Mouse (Mus musculus): ENCODE data around the gene Grhl1.
"Not testable (repeated sequence)": the region's sequence is repeated elsewhere in the genome, so short reads cannot be mapped to it uniquely, and the experiment has no call there.

Gene Grhl1

DNA sequence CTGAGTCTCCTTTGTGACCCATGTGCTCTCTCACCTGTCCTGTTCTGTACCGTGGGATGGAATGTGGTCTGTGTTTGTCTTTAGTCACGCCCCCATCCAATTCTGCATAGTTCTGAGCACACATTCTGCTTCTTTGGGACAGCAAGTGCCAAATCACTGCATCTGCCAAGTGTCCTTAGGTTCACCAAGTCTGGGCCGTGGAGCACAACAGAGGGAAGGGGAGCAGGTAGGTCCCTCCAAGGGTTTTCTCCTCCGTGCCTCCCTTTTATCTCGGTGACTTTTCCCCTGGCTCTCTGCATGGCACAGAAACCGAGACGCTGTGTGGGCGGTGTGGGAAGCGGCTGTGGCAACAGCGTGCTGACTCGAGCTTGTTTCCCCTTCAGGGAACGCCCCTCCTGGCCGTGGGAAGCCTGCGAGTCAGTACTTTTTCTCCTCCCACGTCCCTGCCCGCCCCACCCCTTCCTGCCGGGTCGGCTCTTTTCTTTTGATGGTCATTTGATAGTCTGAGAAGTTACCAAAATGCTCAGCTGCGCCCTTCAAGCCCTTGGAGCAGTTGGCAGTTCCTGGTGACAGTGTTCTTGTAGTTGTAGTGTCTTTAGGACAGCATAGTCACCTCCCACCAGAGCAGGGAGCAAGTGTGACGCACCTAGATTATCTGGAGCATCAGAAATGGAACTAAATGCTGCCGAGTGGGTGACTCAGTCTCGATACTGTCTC is 21.0 kb downstream of the Grhl1 start:
- no peak for DNase-seq

- no peak for DNase-seq
Observed at GRCm38 (mm10) chr12:24597376-24597775, 25.3 kb downstream of the Grhl1 start.

- no peak for DNase-seq
Observed at GRCm38 (mm10) chr12:24599366-24599895, 27.3 kb downstream of the Grhl1 start.

DNA sequence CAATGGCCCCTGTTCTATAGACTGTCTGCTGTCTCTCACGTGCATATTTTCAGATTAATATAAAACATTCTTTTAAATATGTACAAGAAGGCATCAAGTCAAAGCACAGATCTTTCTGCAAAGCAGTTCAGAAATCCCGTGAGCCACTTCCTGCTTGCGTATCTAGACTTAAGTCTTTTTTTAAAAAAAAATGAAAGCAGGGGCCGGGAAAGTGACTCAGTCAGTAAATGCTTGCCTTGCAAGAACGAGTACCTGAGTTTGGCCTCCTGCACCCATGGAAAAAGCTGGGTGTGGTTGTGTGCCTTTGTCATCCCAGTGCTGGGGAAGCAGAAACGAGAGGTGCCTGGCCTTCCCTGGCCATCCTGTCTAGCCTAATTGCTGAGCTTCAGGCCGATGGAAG is 28.0 kb downstream of the Grhl1 start:
- DNase-seq: no peak

DNA sequence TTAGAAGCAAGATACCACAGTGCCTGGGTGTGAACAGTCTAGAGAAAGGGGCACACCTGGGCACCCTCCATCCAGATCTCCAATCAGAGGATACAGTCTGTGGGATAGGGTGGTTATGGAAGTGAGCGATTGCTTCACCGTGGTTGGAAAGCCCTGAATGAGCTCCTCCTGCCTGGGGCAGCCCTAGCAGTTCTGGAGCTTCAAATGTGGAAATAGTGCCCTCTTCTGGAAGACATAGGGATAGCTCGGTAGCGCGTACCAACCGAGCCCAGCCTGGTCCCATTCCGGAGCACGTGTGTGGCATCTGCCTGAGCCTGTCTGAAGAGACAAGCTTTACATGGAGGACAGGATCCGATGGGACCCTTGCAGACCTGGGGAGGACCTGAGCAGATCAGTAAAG is 28.7 kb downstream of the Grhl1 start:
- DNase-seq: peak; percentile 59 to 73

DNA sequence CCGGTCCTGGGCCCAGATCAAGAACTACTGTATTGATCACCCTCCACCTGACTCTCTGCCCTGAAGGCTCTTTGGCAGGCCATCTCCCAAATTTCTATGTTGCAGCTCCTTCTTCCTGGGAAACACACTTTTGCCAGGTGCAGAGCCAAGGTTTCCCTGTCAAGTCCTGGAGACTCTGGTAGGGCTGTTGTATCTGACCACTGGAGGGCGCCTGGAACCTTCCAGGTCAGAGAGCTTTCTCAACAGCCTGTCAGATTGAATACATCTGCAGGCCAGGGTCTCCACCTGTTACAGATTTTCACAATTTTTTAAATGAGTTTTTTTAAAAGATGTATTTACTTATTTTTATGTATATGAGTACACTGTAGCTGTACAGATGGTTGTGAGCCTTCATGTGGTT is 31.2 kb downstream of the Grhl1 start:
- peak; percentile 52 to 58 for DNase-seq

DNA sequence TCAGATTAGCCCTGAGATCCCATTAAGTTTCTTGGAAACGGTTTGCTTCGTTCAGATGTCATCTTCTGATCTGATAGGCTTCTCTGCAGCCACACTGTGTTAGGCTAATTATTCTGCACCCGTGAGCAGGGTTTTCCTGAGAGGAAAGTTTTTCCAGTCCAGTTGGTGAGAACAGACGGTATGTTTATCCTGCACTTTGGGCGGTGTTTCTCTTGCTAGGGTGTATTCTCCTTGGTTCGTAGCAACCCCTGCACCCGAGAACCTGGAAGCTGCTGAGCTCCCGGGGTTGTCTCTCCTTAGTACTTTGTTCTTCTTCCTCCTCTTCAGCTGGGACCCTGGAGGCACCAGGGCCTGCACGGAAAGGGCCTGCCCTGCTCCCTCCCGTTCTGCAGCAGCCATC is 34.1 kb downstream of the Grhl1 start:
- no peak for DNase-seq

DNA sequence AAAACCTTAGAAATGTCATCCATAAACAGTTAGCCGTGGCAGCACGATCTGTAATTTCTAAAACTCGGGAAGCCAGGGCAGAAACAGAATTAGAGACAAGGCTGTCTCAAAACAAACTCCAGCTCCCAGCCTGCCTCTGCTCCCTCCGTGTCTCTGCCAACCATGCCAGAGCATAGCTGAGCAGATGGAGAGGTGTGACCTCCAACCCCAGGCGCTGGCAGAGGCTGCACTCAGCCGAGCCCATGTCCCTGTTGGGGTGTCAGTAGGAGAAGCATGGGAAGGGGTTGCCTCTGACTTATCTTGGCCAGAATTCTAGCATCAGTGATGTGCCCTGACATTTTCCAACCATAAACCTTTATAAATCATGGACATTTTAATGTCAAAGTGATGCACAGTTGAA is 40.5 kb downstream of the Grhl1 start:
- no peak for DNase-seq

DNA sequence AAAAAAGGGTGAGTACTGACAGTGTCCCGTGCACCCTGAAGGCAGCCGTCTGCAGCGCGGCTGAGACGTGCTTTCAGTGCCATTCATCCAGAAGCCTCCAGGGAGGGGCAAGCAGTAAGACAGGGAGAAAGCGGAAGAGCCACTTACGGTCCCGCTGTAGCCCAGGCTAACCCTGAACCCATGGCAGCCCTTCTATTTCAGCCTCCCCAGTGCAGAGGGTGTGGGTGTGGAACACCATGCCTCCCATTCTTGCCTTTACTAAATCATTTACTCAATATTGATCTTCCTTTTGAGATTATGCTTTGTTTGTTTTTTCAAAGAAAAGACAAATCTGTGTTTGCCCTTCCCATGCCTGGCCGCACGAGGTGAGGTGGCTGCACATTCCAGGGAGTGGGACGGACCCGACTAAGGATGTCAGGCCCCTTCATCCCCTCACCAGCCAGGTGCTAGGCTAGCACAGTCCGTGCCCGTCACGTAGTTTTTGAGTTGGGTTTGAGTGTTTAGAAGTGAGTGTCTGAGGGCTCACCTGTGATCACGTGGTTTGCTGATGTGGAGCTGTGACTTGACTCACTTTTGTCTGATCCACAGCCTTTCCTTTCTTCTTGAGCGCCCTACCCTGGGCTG is 42.5 kb downstream of the Grhl1 start:
- no peak for DNase-seq

- DNase-seq: no peak
Observed at GRCm38 (mm10) chr12:24615140-24615539, 43.1 kb downstream of the Grhl1 start.

GRCm38 (mm10) chr12:24619436-24619835 is 47.4 kb downstream of the Grhl1 start:
- DNase-seq: no peak

DNA sequence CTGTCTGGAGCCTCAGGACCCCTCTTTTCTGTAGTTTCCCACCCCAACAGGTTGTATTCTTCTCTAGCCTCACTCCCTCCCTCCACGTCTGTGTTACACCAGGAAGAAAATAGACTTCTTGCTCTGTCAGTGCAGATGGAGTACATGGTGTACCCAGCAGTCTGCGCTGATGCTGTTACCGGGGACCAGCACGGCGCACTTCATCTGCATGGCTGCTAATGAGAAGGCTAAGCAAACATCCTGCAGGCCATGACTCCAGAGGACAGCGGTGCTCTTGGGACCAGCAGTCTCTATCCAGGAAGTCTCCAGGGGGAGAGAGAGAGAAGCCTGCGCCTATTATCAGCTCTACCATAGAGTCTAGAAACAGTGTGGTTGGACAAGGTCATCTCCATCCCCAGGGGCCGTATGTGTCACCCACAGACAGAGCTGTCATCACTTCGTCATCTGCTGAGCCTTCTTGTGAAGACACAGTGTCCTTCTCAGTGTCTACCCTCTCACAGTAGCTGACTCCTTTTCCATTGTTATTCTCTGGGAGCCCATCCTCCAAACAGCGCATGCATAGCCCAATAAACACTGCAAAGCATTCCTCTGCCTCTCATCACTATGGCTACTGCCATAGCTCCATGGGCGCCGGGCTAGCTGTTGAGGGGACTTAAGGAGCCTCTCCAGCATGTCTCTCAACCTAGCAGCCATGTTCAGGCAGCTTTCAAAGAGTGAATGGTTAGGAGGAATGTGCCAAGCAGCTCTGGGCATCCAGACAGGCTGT is 51.6 kb downstream of the Grhl1 start:
- DNase-seq: no peak

DNA sequence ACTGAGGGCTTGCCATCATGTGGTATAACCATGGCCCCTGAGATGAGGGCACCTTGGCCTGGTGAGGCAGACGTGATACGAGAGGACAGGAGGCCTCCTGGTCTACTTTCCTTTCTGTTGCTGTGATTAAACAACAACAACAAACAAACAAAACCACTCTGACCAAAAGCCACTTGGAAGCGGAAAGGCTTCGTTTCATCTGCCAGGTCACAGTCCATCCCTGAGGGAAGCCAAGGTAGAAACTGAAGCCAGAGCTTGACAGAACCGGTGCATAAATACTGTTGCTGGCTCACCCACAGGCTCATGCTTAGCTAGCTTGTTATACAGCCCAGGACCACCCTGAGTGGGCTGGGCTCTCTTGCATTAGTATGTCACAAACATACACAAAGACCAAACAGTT is 54.3 kb downstream of the Grhl1 start:
- DNase-seq: no peak

DNA sequence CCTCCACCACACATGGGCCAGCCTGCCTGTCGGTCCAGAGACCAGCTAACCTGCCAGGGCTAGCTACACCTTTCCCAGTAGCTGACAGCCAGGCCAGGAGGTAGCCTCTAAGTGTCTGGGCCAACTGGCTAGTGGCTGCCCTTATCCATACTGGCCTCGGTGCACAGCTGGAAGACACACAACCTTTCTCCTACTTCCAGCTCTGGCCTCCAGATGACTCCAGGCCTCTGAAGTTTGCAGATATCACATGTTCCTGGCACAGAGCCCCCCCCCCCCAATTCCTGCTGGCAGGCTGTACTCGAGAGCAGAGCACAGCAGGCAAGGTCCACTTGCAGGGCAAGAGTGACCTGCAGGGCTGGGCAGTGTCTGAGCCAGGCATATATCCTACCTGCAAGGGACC is 55.1 kb downstream of the Grhl1 start:
- no peak for DNase-seq

GRCm38 (mm10) chr12:24630220-24630619 is 58.1 kb downstream of the Grhl1 start:
- no peak for DNase-seq

DNA sequence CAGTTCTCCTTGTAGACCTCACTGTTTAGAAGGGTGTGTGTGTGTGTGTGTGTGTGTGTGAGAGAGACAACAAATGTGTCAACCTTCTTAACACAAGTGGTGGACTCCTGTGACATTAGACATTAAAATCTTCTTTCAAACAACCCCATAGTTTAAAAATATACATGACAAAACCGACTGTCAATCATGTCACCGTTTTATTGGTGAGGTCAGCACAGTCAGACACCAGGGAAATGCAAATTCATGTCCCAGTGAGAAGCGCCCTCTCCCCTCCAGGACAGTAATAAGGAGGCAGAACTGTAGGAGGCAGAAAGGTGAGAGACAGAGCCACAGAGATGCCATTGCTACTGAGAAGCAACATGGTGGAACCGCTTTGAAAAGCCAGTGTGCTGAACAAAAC is 60.3 kb downstream of the Grhl1 start:
- DNase-seq: no peak

DNA sequence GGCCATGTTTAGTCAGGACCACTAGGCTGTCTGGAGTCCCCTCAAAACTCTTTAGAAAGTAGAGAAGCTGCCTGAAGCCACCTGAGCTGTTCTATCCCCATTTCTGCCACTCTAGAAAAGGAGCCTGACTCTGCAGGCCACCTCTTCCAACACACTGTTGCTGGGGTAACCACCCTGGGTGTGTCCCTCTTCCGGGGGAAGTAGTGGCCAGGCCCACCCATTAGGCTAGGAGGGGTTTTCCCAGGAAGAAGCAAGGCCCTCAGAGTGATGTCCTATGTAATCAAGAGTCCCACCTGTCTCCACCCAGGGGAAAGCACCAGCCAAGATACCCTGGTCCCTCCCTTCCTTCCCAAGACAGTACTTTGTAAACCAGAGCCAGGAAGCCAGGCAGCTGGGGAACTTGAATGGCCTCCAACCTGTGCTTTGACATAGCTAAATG is 61.7 kb downstream of the Grhl1 start:
- DNase-seq: no peak

DNA sequence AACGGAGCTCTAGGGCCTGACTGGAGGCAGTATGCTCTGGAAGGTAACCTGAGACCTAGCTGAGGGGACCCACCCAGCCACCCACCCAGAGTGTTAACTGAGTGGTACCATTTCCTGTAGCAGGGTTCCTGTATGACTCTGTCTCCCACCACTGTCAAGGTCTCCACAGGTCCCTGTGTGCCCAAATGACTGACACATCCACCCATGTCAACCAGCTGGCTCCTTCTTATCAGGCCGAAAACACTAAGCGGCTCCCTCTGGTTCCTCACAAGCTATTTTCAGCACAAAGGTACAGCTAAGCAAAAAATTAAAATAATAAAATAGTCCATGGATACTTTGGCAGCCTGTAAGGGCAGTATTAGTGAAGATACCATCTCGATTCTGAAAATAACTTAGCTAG is 62.1 kb downstream of the Grhl1 start:
- no peak for DNase-seq

GRCm38 (mm10) chr12:24634648-24635047 is 62.6 kb downstream of the Grhl1 start:
- no peak for DNase-seq

GRCm38 (mm10) chr12:24638787-24639186 is 66.7 kb downstream of the Grhl1 start:
- DNase-seq: not testable (repeated sequence)

DNA sequence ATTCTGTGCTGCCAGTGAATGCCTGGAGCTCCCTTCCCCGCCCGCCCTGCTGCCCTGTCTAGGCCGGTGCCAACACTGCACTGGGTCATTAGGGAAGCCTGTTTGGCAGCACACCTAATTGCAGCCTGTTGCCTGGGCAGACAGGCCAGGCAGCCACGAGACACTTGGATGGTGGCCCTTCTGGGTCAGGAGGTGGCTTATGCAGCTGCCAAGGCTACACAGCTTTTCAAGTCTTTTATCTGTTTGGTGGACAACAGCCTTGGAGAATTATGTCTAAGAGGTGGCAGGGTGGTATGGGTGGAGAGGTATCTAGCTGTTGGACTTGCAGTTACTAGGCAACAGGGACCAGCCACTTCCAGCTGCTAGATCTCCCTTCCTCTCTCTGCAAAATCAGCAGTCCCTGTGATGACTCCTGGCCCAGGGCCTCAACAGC is 70.3 kb downstream of the Grhl1 start:
- DNase-seq: peak; percentile 65 to 74

- no peak for DNase-seq
Observed at GRCm38 (mm10) chr12:24644125-24644571, 72.1 kb downstream of the Grhl1 start.

- no peak for DNase-seq
Observed at GRCm38 (mm10) chr12:24645901-24646300, 73.8 kb downstream of the Grhl1 start.

DNA sequence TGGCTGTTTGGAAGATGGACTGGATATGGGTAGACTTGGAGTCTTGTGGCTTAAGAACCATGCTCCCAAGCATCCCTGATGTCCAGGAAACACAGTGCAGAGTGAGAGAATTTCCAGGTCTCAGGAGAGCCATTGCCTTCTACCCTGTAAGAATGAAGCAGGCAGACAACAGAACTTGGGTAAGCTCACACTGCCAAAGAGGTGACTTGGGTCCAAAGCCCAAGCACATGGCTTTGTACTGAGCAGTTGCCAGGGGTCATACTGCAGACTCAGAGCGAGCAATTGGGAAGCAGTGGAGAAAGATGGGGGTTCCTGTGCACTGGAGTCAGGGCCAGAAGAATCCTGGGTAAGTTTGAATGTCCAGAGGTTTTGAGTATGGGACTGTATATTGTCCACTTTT is 76.0 kb downstream of the Grhl1 start:
- DNase-seq: no peak
